Mouse (Mus musculus) B cell, adult 2 months (primary cell): ENCODE results near the gene Als2cr12.
"Not testable (repeated sequence)": the region's sequence is repeated elsewhere in the genome, so short reads cannot be mapped to it uniquely, and the experiment has no call there.

Source experiments
- DNase-seq, 2 experiments: peaks; one replicate each; pipeline ENCODE4 v3.0.0; 2022

Als2cr12 gene

DNA sequence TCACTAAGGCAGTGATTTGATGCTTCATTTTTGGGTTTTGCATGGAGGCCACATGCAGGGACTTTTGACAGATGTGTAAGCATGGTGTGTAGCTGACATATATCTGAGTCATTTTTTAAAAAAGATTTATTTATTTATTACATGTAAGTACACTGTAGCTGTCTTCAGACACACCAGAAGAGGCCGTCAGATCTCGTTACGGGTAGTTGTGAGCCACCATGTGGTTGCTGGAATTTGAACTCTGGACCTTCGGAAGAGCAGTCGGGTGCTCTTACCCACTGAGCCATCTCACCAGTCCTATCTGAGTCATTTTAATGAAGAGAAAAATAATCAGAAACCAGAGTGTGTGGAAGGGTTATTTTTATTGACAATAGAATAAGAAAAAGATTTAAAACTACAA lies 86.2 kb downstream of the Als2cr12 start:
- DNase-seq: not testable (repeated sequence)

DNA sequence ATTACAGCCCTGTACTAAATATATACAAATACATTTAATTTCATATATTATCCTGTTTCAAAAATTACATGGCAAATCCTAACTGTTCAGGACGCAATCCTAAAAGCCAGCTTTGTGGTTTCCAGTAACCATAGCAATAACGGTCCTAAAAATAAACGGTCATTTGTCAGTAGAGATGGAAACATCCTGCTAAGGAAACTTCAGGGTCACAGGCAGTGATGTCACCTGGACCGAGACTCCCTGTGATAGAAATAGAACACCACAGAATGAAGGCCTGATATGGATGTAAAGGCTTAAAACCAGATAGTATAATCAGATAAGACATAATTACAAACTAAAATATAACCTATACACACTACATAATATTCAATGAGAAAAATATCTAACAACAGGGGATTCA lies 92.1 kb downstream of the Als2cr12 start:
- DNase-seq: no peak

DNA sequence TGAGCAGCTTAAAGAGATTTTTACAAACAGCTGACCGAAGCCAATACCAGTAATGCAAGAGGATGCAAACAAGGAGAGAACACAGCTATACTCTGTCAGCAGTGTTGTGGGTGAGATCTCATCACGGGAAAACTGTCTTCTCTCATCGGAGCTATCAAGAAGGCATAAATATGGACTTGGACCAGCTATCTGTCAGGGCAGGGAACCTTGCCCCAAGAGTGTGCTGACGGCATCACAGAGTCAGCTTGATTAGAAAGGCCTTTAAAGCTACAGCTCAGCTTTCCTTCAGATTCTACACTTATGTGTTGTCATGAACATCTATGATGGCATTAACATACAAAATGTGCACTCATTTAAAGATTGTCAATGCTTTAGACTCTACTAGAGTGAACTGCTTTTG lies 93.1 kb downstream of the Als2cr12 start:
- DNase-seq: no peak
